Mouse (Mus musculus) stomach, embryonic 16.5 days (tissue): ENCODE data around the gene Vmn2r84. TPM values are rescaled to one million over a fixed set of nuclear protein-coding genes. Genes with fewer than 3 reads are reported as not detected.
"Not testable (repeated sequence)": the region's sequence is repeated elsewhere in the genome, so short reads cannot be mapped to it uniquely, and the experiment has no call there.

ENCODE experiments used
- ATAC-seq: fragments of 200-750 bp; cut with Nextera tagmentation; 2 replicates; pipeline ENCODE4 v1.8.0; 2017; ENCODE audit warnings: moderate number of reproducible peaks, moderate TSS enrichment; ENCODE audit not compliant: insufficient read depth, low FRiP score
- H3K27ac ChIP-seq: fragments of 300-500 bp; sonication (generic); 2 replicates; pipeline ENCODE4 v1.5.1; 2014; ENCODE audit warnings: low read length
- H3K27me3 ChIP-seq: fragments of 300-500 bp; sonication (generic); 2 replicates; pipeline ENCODE4 v1.6.1; 2014; ENCODE audit warnings: low read length, control low read depth, mixed read lengths; ENCODE audit not compliant: control insufficient read depth, insufficient read depth
- H3K36me3 ChIP-seq: fragments of 300-500 bp; sonication (generic); 2 replicates; pipeline ENCODE4 v1.6.1; 2014; ENCODE audit warnings: low read length; ENCODE audit not compliant: control insufficient read depth, insufficient read depth
- H3K4me1 ChIP-seq: fragments of 300-500 bp; sonication (generic); 2 replicates; pipeline ENCODE4 v1.6.1; 2014; ENCODE audit warnings: low read length, control low read depth, mixed read lengths; ENCODE audit not compliant: control insufficient read depth, insufficient read depth
- H3K4me2 ChIP-seq: fragments of 300-500 bp; sonication (generic); 2 replicates; pipeline ENCODE4 v1.6.1; 2014; ENCODE audit warnings: low read depth, low read length, mixed read lengths
- H3K4me3 ChIP-seq: fragments of 300-500 bp; sonication (generic); replicated peaks from 2 replicates; pipeline ENCODE4 v1.5.1; 2014; ENCODE audit warnings: mild to moderate bottlenecking, low read length
- H3K9ac ChIP-seq: fragments of 300-500 bp; sonication (generic); 2 replicates; pipeline ENCODE4 v1.6.1; 2014; ENCODE audit warnings: low read length
- H3K9me3 ChIP-seq: fragments of 300-500 bp; sonication (generic); replicated peaks from 2 replicates; pipeline ENCODE4 v1.6.1; 2016; ENCODE audit warnings: low read length, control low read depth; ENCODE audit not compliant: control insufficient read depth
- WGBS: fragments of 180-500 bp; shearing (Covaris S2); extraction: QIAGEN DNeasy Blood & Tissue Kit; methylation state at CpG from one replicate; pipeline ENCODE4 v1.1.7; 2014; 5-methylcytosine and 5-hydroxymethylcytosine counted together
- polyA plus RNA-seq: library from polyadenylated mRNA; unstranded; fragments of >200 nt; fragmentation: Nextera tagmentation; extraction: Ambion mirVana; gene quantifications from 2 replicates; pipeline ENCODE4 v1.2.1, GENCODE M21; 2015

Vmn2r84 gene
- not detected in 2 replicates for polyA plus RNA-seq

DNA sequence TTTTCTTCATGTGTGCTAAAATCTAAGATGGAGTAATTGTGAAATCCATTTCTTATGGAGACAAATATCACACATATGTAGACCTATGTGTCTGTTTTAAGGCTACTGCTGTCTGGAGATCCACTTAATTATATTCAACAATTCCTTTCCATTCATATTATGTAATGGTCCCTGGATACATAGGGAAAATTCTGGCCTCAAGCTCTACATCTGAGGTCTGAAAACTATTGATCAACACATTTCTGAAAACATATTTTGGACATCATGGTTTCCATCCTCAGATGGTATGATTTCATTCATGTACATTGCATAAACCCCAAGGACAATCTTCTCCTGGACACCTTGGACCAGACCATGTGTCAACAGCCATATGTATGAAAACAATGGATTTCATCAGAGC is at the start of gene Vmn2r84:
Gene Vmn2r84, minus strand, starts transcription at position 101 of the 400 bp plus-strand sequence.
- Histone ChIP-seq H3K4me2 (no peak within 1 kb of the TSS), H3K4me3 (no peak within 1 kb of the TSS), H3K36me3 (no peaks in the 10 kb centered on the region), H3K9ac (no peak within 1 kb of the TSS), H3K4me1 (no peaks in the 10 kb centered on the region), H3K27ac (no peak within 1 kb of the TSS), H3K27me3 (no peaks in the 10 kb centered on the region), H3K9me3 (no peaks in the 10 kb centered on the region)
- no peak for ATAC-seq

DNA sequence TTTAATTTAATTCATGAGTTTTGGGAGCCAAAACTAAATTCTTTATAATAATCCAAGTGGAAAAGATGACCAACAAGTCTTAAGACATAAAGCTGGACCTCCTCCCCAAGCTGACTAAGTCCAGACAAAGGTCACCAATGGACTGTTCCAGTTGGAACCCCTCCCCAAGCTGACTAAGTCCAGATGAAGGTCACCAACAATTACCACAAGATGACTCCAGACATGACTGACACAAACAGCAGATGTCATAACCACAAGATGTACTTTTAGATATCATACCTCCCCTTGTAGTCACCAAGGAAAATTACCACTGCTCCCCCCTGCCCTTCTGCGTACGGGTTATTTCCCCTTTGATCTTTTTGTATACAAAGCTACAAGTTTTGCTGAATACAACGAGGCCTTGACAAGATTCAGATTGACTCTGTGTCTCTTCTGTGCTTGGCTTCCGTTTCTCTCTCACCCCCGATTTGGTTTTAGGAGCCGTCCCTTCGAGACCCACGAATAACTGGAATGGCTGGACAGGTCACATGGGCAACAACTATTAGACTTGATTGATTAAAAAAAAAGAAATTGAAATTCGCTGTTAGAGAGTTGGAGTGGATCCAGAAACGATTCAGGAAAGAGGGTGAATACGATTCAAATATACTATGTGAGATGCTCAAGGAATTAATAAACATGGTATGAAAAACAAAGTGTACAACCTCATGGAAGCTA is 40.2 kb upstream of the Vmn2r84 start:
- not testable (repeated sequence) for H3K4me1 ChIP-seq, H3K4me2 ChIP-seq, H3K9me3 ChIP-seq, H3K9ac ChIP-seq, ATAC-seq, H3K27ac ChIP-seq, H3K4me3 ChIP-seq, H3K36me3 ChIP-seq, H3K27me3 ChIP-seq
- WGBS = 80% methylated on average over 11 of the region's 11 CpGs

DNA sequence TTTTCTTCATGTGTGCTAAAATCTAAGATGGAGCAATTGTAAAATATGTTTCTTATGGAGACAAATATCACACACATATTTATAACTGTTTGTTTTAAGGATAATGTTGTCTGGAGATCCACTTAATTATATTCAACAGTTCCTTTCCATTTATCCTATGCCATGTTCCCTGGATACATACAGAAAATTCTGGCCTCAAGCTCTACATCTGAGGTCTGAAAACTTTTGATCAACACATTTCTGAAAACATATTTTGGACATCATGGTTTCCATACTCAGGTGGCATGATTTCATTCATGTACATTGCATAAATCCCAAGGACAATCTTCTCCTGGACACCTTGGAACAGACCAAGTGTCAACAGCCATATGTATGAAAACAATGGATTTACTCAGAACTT is 35.5 kb upstream of the Vmn2r84 start, which contains the start of gene Vmn2r85:
Gene Vmn2r85, minus strand, starts transcription at position 101 of the 400 bp plus-strand sequence.
- H3K27ac ChIP-seq, H3K9ac ChIP-seq, H3K36me3 ChIP-seq: not testable (repeated sequence)

DNA sequence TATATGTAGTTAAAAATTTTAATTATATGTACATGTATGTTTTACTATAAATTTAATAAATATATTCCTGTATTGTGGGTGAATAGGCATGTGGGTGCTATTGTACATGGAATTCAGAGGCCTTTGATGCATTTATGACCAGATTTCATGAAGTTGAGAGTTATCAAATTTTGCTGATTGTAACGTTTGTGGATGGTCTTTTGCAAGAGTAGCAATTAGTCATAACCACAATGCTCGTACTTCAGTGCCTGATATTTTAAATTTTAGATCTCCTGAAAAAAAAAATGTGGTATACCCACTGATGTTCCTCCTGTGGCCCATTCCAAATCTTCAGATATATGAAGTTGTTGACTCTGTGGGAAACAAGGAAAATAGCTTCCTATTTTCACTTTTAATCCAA is 28.2 kb upstream of the Vmn2r84 start:
- not testable (repeated sequence) for H3K36me3 ChIP-seq, H3K27me3 ChIP-seq, H3K9me3 ChIP-seq, H3K27ac ChIP-seq, H3K9ac ChIP-seq, H3K4me2 ChIP-seq, H3K4me3 ChIP-seq, ATAC-seq, H3K4me1 ChIP-seq
- 69% methylated on average over 2 of the region's 2 CpGs for WGBS

More for the DNA sequence above, 35.5 kb upstream of the Vmn2r84 start, which contains the start of gene Vmn2r85:
- H3K4me1 ChIP-seq, ATAC-seq, H3K27me3 ChIP-seq, H3K4me3 ChIP-seq, H3K4me2 ChIP-seq, H3K9me3 ChIP-seq: not testable (repeated sequence)

DNA sequence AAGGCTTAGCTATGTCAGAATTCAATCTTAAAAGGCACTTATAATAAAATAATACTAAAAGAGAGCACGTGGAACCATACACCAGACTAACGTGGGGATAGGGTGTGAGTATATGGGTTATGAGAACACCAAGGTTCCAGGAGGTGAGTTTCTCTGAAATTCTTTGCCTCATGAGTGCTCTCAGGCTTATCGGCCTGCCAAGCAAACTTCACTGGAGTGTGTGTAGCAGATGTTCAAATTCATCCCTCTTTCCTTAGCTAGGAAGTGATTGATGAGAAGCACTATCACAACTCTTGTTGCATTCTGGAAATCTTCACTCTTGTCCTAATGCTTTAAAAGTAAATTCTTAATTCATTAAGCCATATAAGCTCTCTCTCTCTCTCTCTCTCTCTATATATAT is 26.3 kb upstream of the Vmn2r84 start:
- Histone ChIP-seq H3K27ac (no peak overlapping the region), H3K27me3 (no peaks in the 10 kb centered on the region), H3K9me3 (no peaks in the 10 kb centered on the region), H3K4me2 (no peak overlapping the region), H3K36me3 (no peaks in the 10 kb centered on the region), H3K4me3 (no peak overlapping the region), H3K9ac (no peak overlapping the region), H3K4me1 (no peaks in the 10 kb centered on the region)
- 74% methylated on average over 3 of the region's 3 CpGs for WGBS
- ATAC-seq = no peak

DNA sequence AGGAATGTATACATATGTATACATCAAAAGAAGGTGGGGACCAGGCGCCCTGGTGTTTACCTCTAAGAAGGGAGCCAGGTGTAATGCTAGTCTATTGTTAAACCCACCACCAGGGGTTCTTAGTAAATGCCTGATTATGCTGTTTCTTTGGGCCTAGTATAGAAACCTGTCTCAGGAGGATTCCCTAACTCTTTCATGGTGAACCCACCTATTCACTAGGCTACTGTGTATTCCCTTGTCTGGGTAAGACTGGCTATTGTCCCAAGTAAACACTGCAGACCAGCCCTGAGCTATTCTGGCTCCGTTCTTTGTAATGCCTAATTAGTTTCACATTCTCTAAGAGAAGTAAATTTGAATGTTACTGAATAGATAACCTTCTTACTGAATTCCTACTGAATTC is 25.8 kb upstream of the Vmn2r84 start:
- H3K9ac ChIP-seq, H3K27ac ChIP-seq, ATAC-seq, H3K4me1 ChIP-seq, H3K27me3 ChIP-seq, H3K4me2 ChIP-seq, H3K36me3 ChIP-seq, H3K9me3 ChIP-seq, H3K4me3 ChIP-seq: not testable (repeated sequence)
- WGBS = 54% methylated on average over 2 of the region's 2 CpGs

DNA sequence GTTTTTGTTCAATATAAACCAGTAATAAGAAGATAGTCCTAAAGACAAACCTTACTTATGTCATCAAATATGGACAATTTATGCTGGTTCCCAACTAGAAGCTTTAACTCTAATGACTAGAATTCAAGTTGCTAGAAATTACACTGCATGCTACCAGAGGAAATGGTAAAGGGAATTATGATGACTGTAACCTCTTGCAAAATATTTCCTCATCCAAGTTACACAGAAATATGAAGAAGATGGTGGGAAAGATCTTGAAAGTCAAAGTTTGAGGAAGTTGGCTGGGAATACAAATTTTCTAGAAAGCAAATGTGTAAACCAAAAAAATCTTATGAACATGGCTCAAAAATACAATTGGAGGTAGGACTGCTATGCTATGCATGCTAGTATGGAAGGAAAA is 22.2 kb upstream of the Vmn2r84 start:
- not testable (repeated sequence) for H3K4me2 ChIP-seq, H3K9ac ChIP-seq, H3K27ac ChIP-seq, H3K36me3 ChIP-seq, H3K27me3 ChIP-seq, H3K4me3 ChIP-seq, H3K9me3 ChIP-seq, H3K4me1 ChIP-seq, ATAC-seq

DNA sequence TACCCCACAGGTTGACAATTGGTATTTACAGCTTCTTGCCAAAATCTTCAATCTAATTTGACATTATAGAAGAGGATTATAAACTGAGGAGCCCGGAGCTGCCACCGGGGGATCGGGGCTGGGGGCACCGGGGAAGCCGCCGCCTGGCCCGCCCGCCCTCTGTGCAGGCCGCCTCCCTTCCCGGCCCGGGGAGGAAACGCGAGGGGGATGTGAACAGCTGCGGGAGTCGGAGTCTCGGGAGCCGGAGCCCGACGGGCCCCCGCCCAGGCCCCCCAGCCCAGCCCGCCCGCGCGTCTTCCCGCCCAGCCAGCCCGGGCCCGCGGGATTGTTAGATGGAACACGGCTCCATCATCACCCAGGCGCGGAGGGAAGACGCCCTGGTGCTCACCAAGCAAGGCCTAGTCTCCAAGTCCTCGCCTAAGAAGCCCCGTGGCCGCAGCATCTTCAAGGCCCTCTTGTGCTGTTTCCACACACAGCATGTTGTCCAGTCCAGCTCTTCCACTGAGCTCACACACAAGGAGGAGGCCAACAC is 18.1 kb upstream of the Vmn2r84 start:
- H3K4me3 ChIP-seq, H3K9me3 ChIP-seq, H3K4me1 ChIP-seq, H3K36me3 ChIP-seq, ATAC-seq, H3K27me3 ChIP-seq, H3K4me2 ChIP-seq, H3K27ac ChIP-seq, H3K9ac ChIP-seq: not testable (repeated sequence)
- WGBS = 61% methylated on average over 18 of the region's 35 CpGs

DNA sequence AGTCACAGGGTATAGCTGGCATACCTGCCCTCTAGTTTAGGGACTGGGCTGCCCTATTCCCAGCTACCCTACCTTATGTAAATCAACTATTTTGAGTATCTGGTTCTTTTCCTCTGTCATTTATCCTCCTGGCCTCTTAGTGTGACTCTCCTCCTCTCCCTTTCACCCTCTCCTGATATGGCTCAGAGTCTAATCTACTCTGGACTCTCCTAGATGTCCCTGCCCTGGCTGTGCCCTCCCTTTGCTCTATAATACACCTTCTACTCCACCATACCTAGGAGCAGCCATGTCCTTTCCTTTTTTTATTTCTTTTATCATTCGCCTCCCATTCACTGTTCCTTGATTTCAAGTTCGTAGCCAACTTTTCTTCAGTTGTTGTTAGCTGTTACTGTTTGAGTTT is 19.0 kb downstream of the Vmn2r84 start:
- Histone ChIP-seq H3K9ac (no peak overlapping the region), H3K4me3 (no peak overlapping the region), H3K4me1 (no peaks in the 10 kb centered on the region), H3K36me3 (no peaks in the 10 kb centered on the region), H3K27ac (no peak overlapping the region), H3K9me3 (no peaks in the 10 kb centered on the region), H3K27me3 (no peaks in the 10 kb centered on the region), H3K4me2 (no peak overlapping the region)
- no peak for ATAC-seq
- 85% methylated on average over 2 of the region's 2 CpGs for WGBS
